In genomic region chr12:45597904-45598570, GRCm38 (mm10) we compare ENCODE assay signal across 10 mouse cellular contexts.
DNase-seq lines count a peak whose midpoint lies in the region; ATAC-seq and TF ChIP-seq lines count a peak whose summit lies in the region.
"Had no signal": no experiment of that assay in that cellular context is flagged by ENCODE, and none has a peak within 500 bp of the region (broad histone marks: within the 10 kb centered on the region; RNA-seq: fewer than 3 reads in every experiment).

No protein-coding gene starts in this region.

- H3K36me3 ChIP-seq in forebrain, embryonic 14.5 days (ENCODE audit: control insufficient read depth, insufficient read depth, low read length): no peaks in the 10 kb centered on the region
- no peaks in the 10 kb centered on the region for H3K36me3 ChIP-seq in forebrain, embryonic 11.5 days (ENCODE audit: control insufficient read depth, insufficient read depth, low read length)
- H3K36me3 ChIP-seq in kidney, embryonic 15.5 days: no peaks in the 10 kb centered on the region
- no peaks in the 10 kb centered on the region for H3K36me3 ChIP-seq in myocyte (ENCODE audit: control insufficient read depth, insufficient read depth)
- H3K36me3 ChIP-seq in liver, embryonic 11.5 days (ENCODE audit: control insufficient read depth, insufficient read depth, low read length): no peaks in the 10 kb centered on the region

- 42% methylated on average over 4 of the region's 4 CpGs for WGBS in forebrain, embryonic 14.5 days
- WGBS in forebrain, embryonic 11.5 days: 75% methylated on average over 4 of the region's 4 CpGs
- 27% methylated on average over 4 of the region's 4 CpGs for WGBS in kidney, embryonic 15.5 days
- WGBS in liver, embryonic 11.5 days: 60% methylated on average over 4 of the region's 4 CpGs

- no peak overlapping the region for H3K9ac ChIP-seq in forebrain, embryonic 14.5 days (ENCODE audit: low read length)
- no peak overlapping the region for H3K9ac ChIP-seq in forebrain, embryonic 11.5 days (ENCODE audit: low read length)
- no peak overlapping the region for H3K9ac ChIP-seq in kidney, embryonic 15.5 days
- H3K9ac ChIP-seq in liver, embryonic 11.5 days (ENCODE audit: low read depth, low read length): no peak overlapping the region
- H3K9ac ChIP-seq: liver, embryonic 14.5 days had no signal

- H3K4me1 ChIP-seq in forebrain, embryonic 14.5 days (ENCODE audit: control insufficient read depth, insufficient read depth, low read length): no peaks in the 10 kb centered on the region
- no peaks in the 10 kb centered on the region for H3K4me1 ChIP-seq in forebrain, embryonic 11.5 days (replicated peaks; ENCODE audit: control insufficient read depth, insufficient read depth, low read length)
- H3K4me1 ChIP-seq in kidney, embryonic 15.5 days: peaks cover 27% of the 10 kb centered on the region
- H3K4me1 ChIP-seq in liver, embryonic 11.5 days (replicated peaks; ENCODE audit: control insufficient read depth, insufficient read depth, low read length): no peaks in the 10 kb centered on the region

- H3ac ChIP-seq in myocyte (ENCODE audit: control insufficient read depth, insufficient read length): no peak overlapping the region

- peak; percentile 74 for DNase-seq in forebrain, embryonic 14.5 days (ENCODE audit: low spot score)
- DNase-seq in forebrain, embryonic 11.5 days (ENCODE audit: low spot score): no peak
- DNase-seq in brain, embryonic 14.5 days (ENCODE audit: low read depth): peak; percentile 76
- no peak for DNase-seq in liver, embryonic 11.5 days (ENCODE audit: low spot score)
- no peak for DNase-seq in spleen, adult 12 weeks (ENCODE audit: low spot score)
- DNase-seq: cerebellum, adult 11 months had no signal

- H3K4me3 ChIP-seq in forebrain, embryonic 14.5 days (ENCODE audit: low read depth, low read length): no peak overlapping the region
- no peak overlapping the region for H3K4me3 ChIP-seq in forebrain, embryonic 11.5 days (ENCODE audit: low read depth, low read length)
- H3K4me3 ChIP-seq in kidney, embryonic 15.5 days (replicated peaks): no peak overlapping the region
- no peak overlapping the region for H3K4me3 ChIP-seq in myocyte
- H3K4me3 ChIP-seq in liver, embryonic 11.5 days (ENCODE audit: low read depth, low read length): no peak overlapping the region

- TF ChIP-seq POLR2A in brain, embryonic 14.5 days (IDR thresholded peaks at IDR 0.05; ENCODE audit: borderline replicate concordance, extremely low read depth, insufficient read depth, insufficient read length, poor library complexity, severe bottlenecking): no peak
- no peak for TF ChIP-seq POLR2A in myocyte (IDR thresholded peaks at IDR 0.05; ENCODE audit: insufficient read length, low read depth)

- no peak overlapping the region for H3K27ac ChIP-seq in forebrain, embryonic 14.5 days (ENCODE audit: low read depth, low read length)
- H3K27ac ChIP-seq in forebrain, embryonic 11.5 days (ENCODE audit: low read depth, low read length): no peak overlapping the region
- H3K27ac ChIP-seq in kidney, embryonic 15.5 days: no peak overlapping the region
- no peak overlapping the region for H3K27ac ChIP-seq in liver, embryonic 11.5 days (ENCODE audit: low read depth, low read length)
- H3K27ac ChIP-seq: liver, embryonic 14.5 days had no signal

- peak; percentile 65; the same call in 1 of the 2 replicates for ATAC-seq in forebrain, embryonic 14.5 days
- ATAC-seq in forebrain, embryonic 11.5 days (replicated peaks; ENCODE audit: low FRiP score): no peak
- peak; percentile 61; the same call in 1 of the 2 replicates for ATAC-seq in kidney, embryonic 15.5 days (replicated peaks; ENCODE audit: low FRiP score)
- ATAC-seq in liver, embryonic 11.5 days (replicated peaks; ENCODE audit: low FRiP score): no peak

- no peaks in the 10 kb centered on the region for H3K79me2 ChIP-seq in myocyte (ENCODE audit: control insufficient read depth, insufficient read depth)

- H3K9me3 ChIP-seq in forebrain, embryonic 14.5 days (replicated peaks; ENCODE audit: control insufficient read depth, low read length): no peaks in the 10 kb centered on the region
- H3K9me3 ChIP-seq in forebrain, embryonic 11.5 days (ENCODE audit: control insufficient read depth, low read length): no peaks in the 10 kb centered on the region
- H3K9me3 ChIP-seq in kidney, embryonic 15.5 days (replicated peaks): no peaks in the 10 kb centered on the region
- no peaks in the 10 kb centered on the region for H3K9me3 ChIP-seq in liver, embryonic 11.5 days (ENCODE audit: control insufficient read depth, low read length)

- no peak overlapping the region for H3K4me2 ChIP-seq in forebrain, embryonic 14.5 days (ENCODE audit: low read length)
- H3K4me2 ChIP-seq in forebrain, embryonic 11.5 days (ENCODE audit: low read depth, low read length, severe bottlenecking): no peak overlapping the region
- H3K4me2 ChIP-seq in kidney, embryonic 15.5 days: no peak overlapping the region
- H3K4me2 ChIP-seq in myocyte (ENCODE audit: low read depth): peak overlapping the region; percentile 6
- H3K4me2 ChIP-seq in liver, embryonic 11.5 days: no peak overlapping the region
- H3K4me2 ChIP-seq: heart, embryonic 11.5 days had no signal

- no peaks in the 10 kb centered on the region for H3K27me3 ChIP-seq in forebrain, embryonic 14.5 days (replicated peaks; ENCODE audit: control insufficient read depth, insufficient read depth, low read length)
- H3K27me3 ChIP-seq in forebrain, embryonic 11.5 days (ENCODE audit: control insufficient read depth, insufficient read depth, low read length): no peaks in the 10 kb centered on the region
- no peaks in the 10 kb centered on the region for H3K27me3 ChIP-seq in kidney, embryonic 15.5 days
- no peaks in the 10 kb centered on the region for H3K27me3 ChIP-seq in myocyte (ENCODE audit: control insufficient read depth, insufficient read depth, insufficient read length)
- no peaks in the 10 kb centered on the region for H3K27me3 ChIP-seq in liver, embryonic 11.5 days (replicated peaks; ENCODE audit: control insufficient read depth, insufficient read depth, low read length)

- TF ChIP-seq CTCF in brain, embryonic 14.5 days (IDR thresholded peaks at IDR 0.05; ENCODE audit: borderline replicate concordance, extremely low read depth, insufficient read depth, insufficient read length): no peak

TF ChIP-seq in myocyte, 11 proteins besides CTCF, POLR2A, EP300 and RAD21:
- TF ChIP-seq MAX (IDR thresholded peaks at IDR 0.05; ENCODE audit: low read depth) (no peak), USF1 (IDR thresholded peaks at IDR 0.05; ENCODE audit: low read depth) (no peak), SRF (IDR thresholded peaks at IDR 0.05; ENCODE audit: control insufficient read depth, insufficient read length, low read depth) (no peak), POLR2AphosphoS2 (IDR thresholded peaks at IDR 0.05; ENCODE audit: insufficient read length, low read depth) (no peak), TCF3 (IDR thresholded peaks at IDR 0.05; ENCODE audit: insufficient read length, low read depth) (no peak), REST (IDR thresholded peaks at IDR 0.05; ENCODE audit: insufficient read depth, insufficient read length) (no peak), TCF12 (IDR thresholded peaks at IDR 0.05; ENCODE audit: insufficient read depth, poor library complexity, severe bottlenecking) (no peak), CEBPB (IDR thresholded peaks at IDR 0.05; ENCODE audit: insufficient read depth, poor library complexity, severe bottlenecking) (no peak), MYOD1 (IDR thresholded peaks at IDR 0.05; ENCODE audit: control insufficient read depth in 1 of 3, insufficient read length in 2 of 3, low read depth in 2 of 3) (no peak), MYOG (IDR thresholded peaks at IDR 0.05; ENCODE audit: control insufficient read depth in 1 of 3, insufficient read depth in 1 of 3, insufficient read length in 2 of 3, low read depth in 2 of 3) (no peak), E2F4 (IDR thresholded peaks at IDR 0.05; ENCODE audit: insufficient read depth) (no peak)
TF ChIP-seq in myocyte: peak in this region for 0.

Comparison
In these comparisons a context has a peak if more than half of its experiments do, and no peak if none do; other contexts are left out.
1. ATAC-seq: peak in forebrain, embryonic 14.5 days (single experiment) and kidney, embryonic 15.5 days (single experiment); none in forebrain, embryonic 11.5 days (single experiment) and liver, embryonic 11.5 days (single experiment).
2. DNase-seq: peak in forebrain, embryonic 14.5 days (single experiment) and brain, embryonic 14.5 days (single experiment); none in forebrain, embryonic 11.5 days (single experiment), liver, embryonic 11.5 days (single experiment) and spleen, adult 12 weeks (single experiment).